Mouse (Mus musculus): Measurements from ENCODE around the gene Eme2.
A peak's percentile ranks its signal among the peaks of the same experiment; 100 is the strongest.

Gene Eme2

DNA sequence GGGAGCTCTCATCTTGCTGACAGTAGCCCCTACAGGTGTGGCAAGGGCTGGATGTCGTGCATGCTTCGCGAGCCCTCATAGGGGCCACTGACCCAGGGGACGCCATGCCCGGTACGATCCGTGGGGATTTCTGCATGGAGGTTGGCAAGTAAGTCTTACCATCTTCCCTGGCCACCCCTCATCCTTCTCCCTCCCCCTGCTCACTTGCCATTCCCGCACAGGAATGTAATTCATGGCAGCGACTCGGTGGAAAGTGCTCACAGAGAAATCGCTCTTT lies 2.0 kb upstream of the Eme2 start:
- DNase-seq (ENCODE audit: low read depth, low spot score): no peak

DNA sequence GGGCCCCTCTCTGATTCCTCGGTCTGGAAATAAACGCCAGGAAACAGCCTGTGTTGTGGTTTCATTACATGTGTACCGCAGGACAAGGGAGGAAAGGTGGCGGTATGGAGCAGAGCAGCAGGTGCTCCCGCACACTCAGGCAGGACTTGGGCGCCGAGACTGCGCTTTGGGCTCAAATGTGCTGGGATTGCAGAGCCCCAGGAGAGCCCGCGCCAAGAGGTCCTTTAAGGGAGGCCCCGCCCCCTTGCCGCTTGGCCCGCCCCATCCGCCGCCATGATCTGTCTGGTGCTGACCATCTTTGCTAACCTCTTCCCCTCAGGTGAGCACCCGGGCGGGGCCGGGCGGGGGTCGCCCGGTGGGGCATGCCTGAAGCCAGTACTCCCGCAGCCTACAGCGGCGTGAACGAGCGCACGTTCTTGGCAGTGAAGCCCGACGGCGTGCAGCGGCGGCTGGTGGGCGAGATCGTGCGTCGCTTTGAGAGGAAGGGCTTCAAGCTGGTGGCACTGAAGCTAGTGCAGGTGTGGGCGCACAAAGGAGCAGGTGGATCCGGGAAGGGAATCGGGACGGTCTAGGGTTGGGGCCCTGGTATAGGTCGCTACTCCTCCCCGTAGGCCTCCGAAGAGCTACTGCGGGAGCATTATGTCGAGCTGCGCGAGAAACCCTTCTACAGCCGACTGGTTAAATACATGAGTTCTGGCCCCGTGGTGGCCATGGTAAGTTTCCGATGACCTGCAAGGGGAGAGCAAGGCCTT lies 1.5 kb upstream of the Eme2 start, which contains the start of gene Nme3:
TSS of gene Nme3 (plus strand) at position 260 of the 752 bp plus-strand sequence.
- peak; percentile 81 for DNase-seq (ENCODE audit: low read depth, low spot score)

GRCm38 (mm10) chr17:24895571-24896240 lies 819 bp upstream of the Eme2 start:
- DNase-seq (ENCODE audit: low read depth, low spot score): no peak

DNA sequence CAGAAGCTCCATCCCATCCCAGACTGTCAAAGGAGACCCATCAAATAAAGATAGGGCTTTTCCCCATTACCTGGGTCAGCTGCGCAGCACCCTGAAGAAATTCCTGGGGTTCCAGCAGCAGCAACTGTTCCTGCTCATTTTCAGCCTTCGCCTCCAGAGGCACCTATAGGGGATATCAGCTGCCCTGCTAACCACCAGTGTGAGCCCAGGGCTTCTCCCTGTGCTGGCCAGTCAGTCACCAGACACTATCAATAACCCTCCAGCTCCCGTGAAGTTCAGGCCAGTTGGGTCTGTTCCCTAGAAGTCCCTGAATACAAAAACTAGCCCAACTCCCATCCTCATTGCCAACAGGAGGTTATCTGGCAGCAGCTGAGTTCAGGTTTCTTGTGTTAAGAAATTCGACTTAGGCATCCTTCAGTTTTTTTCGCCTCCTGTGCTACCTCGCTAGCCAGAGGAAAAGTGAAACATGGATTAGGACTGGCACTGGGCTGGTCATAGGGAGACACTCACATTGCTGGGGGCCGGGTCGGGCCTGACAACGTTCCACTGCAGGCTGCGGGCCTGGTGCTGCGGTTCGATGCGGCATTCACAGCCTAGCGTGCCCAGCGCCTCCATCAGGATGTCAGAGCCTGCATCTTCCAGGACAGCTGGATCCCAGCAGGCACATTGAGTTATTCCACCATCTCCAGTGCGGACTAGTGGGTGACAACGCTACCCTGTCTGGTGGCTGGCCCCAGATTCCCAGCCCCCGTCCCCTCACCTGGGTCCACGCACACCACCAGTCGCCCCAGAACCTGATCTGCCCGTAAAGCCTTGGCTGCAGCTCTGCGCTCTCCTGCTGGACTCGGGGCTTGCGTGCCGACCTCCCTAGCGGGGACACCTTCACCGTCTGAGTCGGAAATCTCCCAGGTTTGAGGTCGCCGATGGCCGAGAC lies 559 bp downstream of the Eme2 start:
- DNase-seq (ENCODE audit: low read depth, low spot score): no peak

- no peak for DNase-seq (ENCODE audit: low read depth, low spot score)
These were observed 1.6 kb downstream of the Eme2 start for GRCm38 (mm10) chr17:24893276-24893675.

DNA sequence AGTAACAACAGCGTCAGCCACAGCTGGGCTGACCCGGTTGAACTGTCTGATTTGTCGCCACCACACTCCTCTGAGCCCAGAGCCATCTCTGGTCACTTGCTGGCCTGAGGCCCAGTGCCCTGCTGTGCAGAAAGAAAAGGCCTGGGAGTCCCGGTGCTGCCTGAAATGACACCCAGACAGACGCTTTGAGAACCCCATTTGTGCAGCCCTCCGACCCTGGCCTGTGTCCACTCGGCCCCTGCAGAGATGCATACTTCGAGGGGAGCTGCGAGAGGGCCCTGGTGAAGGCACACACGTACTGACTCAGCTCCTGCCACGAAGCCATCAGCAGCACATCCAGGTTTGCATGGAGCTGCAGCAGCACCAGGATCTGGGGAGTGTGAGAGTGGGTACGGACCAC lies 2.1 kb downstream of the Eme2 start:
- DNase-seq (ENCODE audit: low read depth, low spot score): no peak

DNA sequence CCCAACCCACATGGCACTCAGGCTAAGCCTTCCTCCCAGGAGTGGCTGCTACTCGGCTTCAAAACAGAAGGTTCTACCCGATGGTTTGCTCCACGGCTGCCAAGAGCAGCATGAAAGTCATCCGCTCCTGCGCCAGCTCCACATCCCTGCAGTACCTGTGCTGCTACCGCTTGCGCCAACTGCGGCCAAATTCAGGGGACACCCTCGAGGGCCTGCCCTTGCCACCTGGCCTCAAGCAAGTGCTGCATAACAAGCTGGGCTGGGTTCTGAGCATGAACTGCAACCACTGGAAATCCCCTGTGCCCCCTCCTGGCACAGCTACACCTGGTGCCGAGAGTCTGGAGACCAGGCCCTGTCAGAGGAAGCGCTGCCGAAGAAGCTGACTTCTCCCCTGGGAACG lies 3.6 kb downstream of the Eme2 start:
- DNase-seq (ENCODE audit: low read depth, low spot score): no peak

DNA sequence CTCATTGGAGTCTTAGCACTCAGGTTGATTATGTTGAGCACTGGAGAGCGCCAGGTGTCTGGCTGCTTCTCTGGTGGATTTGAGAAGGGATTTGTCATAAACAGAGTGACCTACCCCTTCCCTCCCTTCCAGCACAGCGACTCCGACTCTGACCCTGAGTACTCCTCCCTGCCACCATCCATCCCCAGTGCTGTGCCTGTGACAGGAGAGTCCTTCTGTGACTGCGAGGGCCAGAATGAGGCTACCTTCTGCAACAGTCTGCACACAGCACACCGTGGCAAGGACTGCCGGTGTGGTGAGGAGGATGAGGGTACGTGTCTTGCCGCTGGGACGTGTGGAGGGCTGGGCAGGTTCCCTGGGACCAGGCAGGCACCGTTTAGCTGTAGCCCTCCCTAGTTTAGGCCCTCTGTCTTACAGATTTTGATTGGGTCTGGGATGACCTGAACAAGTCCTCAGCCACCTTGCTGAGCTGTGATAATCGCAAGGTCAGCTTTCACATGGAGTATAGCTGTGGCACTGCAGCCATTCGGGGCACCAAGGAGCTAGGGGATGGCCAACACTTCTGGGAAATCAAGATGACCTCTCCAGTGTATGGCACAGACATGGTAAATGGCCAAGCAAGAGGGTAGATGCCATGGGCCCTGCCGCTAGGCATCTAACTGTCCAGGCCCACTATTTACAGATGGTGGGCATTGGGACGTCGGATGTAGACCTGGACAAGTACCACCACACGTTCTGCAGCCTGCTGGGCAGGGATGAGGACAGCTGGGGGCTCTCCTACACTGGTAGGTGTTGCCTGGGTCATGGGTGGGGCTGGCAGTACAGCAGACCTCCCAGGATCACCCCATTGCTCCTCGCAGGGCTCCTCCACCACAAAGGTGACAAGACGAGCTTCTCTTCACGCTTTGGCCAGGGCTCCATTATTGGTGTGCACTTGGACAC lies 4.5 kb downstream of the Eme2 start:
- no peak for DNase-seq (ENCODE audit: low read depth, low spot score)

- no peak for DNase-seq (ENCODE audit: low read depth, low spot score)
These were observed 6.0 kb downstream of the Eme2 start for GRCm38 (mm10) chr17:24888862-24889261.

- DNase-seq (ENCODE audit: low read depth, low spot score): no peak
These were observed 7.4 kb downstream of the Eme2 start for GRCm38 (mm10) chr17:24887291-24888080.

- DNase-seq (ENCODE audit: low read depth, low spot score): no peak
These were observed 8.0 kb downstream of the Eme2 start for GRCm38 (mm10) chr17:24886932-24887271.

GRCm38 (mm10) chr17:24886134-24886931 lies 8.6 kb downstream of the Eme2 start, which contains the start of the genes Nubp2 and Spsb3:
Gene Nubp2 (minus strand): TSS chr17:24886349.
Gene Spsb3 (plus strand): TSS chr17:24886643.
- DNase-seq (ENCODE audit: low read depth, low spot score): peak; percentile 99

DNA sequence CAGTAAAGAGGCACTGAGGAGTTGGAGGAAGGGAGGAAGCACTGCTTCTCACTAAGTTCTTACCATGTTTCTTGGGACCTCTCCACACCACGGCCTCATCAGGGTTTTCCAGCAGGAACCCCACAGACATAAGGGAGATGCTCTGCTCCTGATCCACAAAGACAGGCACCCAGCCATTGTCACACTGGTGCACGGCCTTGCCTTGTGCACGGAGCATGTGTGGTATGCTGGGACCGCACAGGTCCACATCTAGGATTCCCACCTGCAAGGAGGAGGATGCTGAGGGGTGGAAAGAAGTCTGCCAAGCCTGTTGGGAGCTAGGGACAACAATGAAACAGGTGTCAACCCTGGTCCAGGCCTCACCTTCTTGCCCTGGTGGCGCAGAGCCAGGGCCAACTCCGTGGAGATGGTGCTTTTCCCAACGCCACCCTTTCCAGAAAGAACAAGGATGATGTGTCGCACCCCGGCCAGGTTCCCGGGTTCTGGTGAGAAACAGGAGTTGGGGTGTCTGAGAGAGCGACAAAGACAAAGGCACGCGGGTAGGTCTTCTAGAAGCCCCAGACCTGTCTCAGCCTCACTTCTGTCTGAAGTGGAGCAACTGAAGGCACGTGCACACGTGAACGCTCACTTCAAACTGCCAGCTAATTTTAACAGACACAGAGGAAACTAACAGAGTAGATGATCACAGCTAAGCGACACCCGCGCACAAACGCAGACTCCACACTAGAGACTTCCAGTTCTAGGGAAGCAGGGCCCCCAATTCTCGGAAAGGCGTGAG lies 9.3 kb downstream of the Eme2 start:
- DNase-seq (ENCODE audit: low read depth, low spot score): no peak

- no peak for DNase-seq (ENCODE audit: low read depth, low spot score)
These were observed 10.5 kb downstream of the Eme2 start for GRCm38 (mm10) chr17:24884391-24884790.

- DNase-seq (ENCODE audit: low read depth, low spot score): peak; percentile 83
These were observed 13.0 kb downstream of the Eme2 start for GRCm38 (mm10) chr17:24881738-24882440.

DNA sequence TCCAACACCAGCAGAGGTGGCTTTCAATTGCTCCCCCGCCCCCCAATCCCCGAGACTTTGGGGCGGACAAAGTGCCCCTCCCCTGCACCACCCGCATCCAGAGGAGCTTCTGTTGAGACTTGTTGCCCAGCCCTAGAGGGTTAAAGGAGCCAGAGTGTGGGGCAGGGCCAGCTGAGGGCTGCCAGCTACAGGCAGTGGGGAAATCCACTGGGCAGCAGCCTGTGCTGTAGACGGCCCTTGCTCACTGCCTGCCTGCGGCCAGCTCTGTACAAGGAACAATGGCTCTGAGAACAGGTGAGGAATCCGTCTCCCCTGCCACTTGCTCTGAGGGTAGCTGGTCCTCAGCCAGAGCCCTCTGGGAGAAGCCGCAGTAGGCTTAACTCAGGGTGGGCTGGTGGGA lies 16.4 kb downstream of the Eme2 start:
- DNase-seq (ENCODE audit: low read depth, low spot score): no peak

DNA sequence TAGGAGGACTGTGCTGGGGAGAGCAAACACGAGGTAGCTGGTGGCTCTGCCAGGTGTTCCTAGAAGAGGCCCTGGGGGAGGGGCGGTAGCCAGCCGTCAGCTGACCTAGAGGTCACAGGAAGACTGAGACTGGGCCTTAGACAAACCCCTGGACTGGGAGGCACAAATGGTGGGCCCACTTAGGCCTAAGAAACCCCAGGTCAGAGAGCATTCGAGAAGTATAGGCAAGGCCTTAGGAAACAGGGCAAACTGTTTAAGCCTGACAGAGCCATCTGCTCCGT lies 16.8 kb downstream of the Eme2 start:
- peak; percentile 45 for DNase-seq (ENCODE audit: low read depth, low spot score)

DNA sequence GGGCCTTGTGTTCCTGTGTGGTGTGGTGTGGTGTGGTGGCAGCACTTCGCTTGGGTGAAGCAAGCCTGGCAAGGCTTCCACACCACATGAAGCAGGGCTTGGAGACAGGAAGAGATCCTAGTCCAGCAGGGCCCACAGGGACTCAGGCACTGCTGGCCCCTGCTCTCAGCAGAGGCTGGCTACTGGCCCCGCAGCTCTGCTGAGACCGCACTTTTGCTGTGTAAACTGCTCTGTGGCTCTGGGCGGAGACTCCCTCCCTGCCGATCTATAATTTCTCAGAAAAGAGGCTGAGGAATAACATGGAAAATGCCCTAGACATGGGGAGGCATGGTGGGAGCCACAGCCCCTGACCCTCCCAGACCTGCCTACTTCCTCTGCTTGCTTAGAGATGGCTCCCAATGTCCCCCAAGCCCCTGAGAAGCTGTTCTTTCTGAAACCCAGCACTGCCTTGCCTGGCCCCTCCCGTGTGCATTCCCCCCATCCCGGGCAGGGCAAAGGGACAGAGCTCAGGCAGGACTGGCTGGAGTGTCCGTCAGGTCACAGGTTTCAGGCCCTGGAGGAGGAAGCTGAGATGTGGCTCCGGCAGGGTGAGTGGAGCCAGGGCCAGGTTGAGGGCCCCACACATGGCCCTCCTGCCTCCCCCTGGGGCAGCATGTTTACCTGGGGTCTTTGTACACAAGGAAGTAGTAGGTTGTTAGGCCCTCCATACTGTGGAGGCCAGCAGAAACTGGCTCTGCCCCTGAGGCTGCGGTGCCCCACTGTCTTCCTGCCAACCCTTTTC lies 17.4 kb downstream of the Eme2 start:
- DNase-seq (ENCODE audit: low read depth, low spot score): no peak
